Mouse (Mus musculus) mouse trophoblast stem cell (cell line): Measurements from ENCODE around the gene Ngly1.

ENCODE experiments used
- in situ Hi-C, 2 experiments: fragments of 300-500 bp; cut with MseI, MboI; formaldehyde crosslinking; loops; 2 replicates in 1 of 2; 3 replicates in 1 of 2; pipeline ENCODE4 v1.15.1; 2025

The Ngly1 gene

DNA sequence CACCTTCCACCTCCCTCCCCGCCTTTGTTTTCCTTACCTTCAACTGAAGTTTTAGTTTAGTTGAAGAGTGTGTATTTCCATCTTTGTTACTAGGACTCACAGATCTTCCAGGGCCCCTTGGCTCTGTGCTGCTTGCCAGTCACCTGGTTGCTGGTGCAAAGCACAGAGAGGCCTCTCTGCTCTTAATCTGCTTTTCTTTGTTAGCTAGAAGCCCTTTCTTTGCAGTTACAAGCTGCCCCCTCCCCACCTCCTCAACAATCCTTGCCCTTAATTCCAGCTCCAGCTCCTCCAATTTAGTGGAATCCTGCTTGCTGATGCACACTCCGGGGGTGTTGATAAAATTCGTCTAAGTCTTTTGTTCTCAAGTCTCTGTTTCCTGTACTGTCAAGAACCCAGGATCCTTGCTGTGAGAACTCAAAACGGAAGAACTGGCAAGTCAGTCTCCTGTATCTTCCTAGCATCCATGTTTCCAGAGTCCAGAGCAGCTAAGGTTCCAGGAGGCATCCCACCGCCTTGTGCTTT, 79.9 kb downstream of the Ngly1 start:
- in situ Hi-C loops: no loop called here

DNA sequence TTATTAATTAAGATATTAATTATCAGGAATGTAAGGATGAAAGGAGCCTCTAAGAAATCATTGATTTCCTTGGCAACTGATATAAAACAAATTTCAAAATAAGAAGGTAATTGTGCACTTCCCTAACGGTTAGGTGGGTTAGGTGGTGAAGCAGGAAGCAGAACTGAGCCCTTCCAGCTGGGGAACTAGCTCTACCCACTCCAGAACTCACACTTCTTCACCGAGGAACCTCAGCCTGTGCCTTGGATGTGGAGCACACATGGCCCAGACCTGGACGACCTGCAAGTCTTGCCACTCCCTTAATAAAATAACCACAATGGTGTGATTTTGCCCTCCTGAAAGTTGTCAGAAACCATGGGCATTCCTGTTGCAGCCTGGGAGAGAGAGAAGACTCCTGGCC, 80.7 kb downstream of the Ngly1 start:
- in situ Hi-C loops: no loop called here

DNA sequence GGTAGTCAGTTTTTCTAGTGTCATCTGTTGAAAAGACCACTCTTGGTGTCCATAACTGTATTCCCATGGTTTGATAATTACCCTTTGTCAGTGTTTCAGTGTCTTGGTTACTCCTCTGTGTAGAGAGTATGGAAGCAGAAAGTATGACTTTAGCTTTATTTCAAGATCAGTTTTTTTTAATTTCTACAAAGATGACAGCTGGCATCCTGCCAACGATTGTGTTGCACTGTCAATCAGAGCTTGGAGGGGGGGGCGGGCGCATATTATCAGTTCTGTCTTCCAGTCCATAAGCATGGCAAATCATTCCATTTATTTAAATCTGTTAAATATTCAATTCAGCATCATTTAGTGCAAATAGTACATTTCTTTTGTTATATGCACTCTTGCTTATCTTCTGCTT, 85.2 kb downstream of the Ngly1 start:
- in situ Hi-C loops: no loop called here

DNA sequence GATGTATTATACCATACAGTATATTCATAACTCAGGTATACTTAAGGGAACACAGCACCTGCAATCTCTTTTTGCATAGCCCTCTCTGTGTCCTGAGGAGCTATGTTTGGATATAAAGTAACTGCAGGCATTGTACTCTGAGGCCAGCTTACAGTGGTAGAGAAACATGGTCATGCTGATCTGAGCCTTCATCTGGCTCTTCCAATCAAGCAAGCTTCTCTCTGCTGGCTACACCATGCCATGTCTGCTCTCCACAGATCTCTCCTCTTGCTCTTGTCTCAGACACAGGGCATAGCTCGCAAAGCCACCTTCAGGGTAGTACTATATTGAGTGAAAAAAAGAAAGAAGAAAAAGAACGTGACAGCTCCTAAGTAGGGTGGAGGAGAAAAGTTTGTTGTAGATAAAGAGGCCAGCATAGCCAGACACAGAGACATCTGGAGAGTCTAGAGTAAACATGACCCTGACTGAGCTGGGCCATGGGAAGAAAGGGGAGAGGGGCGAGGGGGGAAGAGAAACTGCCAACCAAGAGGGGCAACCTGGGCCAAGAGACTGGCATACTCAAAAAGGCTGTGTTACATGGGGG, 86.8 kb downstream of the Ngly1 start:
- in situ Hi-C loops: no loop called here

DNA sequence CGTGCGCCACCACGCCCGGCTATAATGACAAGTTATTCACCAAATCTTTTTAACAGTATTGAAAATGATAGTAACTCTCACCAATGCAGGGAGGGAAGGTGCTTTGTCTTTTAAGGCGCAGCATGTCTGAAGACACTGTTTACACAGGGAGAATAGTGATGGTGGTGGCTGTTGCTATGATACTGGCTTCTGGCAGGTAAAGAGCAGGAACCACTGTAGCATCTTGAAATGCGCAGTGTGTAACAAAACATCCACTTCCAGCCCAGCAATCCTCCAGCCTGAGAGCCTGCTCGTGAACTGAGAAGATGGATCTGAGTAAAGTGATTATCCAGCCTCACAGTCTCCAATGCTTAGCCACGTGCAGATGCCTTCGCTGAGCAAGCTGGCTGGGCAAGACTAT, 98.4 kb downstream of the Ngly1 start:
- in situ Hi-C loops: no loop called here

DNA sequence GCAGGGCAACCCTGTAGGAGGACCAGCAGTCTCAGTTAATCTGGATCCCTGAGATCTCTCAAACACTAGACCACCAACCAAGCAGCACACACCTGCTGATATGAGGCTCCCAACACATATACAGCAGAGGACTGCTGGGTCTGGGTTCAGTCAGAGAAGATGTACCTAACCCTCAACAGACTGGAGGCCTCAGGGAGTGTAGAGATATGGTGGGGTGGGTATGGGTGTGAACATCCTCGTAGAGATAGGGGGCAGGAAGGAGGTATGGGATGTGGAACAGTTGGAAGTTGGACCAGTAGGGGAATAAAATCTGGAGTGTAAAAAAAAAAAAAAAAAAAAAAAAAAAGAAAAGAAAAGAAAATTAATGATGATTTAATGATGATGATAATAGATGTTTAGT, 110.6 kb downstream of the Ngly1 start:
- in situ Hi-C loops: no loop called here
